Mouse (Mus musculus): Measurements from ENCODE around the gene Pik3r1.

GRCm38 (mm10) chr13:101692866-101693691 lies 74.9 kb downstream of the Pik3r1 start:
- TF ChIP-seq POLR2A (IDR thresholded peaks at IDR 0.05; ENCODE audit: extremely low read depth, insufficient read depth, low read length) (no peak), CTCF (IDR thresholded peaks at IDR 0.05; ENCODE audit: low read depth, low read length) (no peak)

Measured in liver, adult 2 months (tissue).